Mouse (Mus musculus) right cerebral cortex, postnatal 14 days (tissue): ENCODE data around the gene Daam1.

Experiments
- DNase-seq: peaks from one replicate; pipeline ENCODE4 v3.0.0; 2022

Gene Daam1

GRCm38 (mm10) chr12:71865937-71866336 is 35.1 kb downstream of the Daam1 start:
- no peak for DNase-seq

- DNase-seq: no peak
Measured at GRCm38 (mm10) chr12:71867345-71868240, 36.7 kb downstream of the Daam1 start.

GRCm38 (mm10) chr12:71870644-71871043 is 39.8 kb downstream of the Daam1 start:
- peak; percentile 23 for DNase-seq

- DNase-seq: no peak
Measured at GRCm38 (mm10) chr12:71872330-71872729, 41.5 kb downstream of the Daam1 start.

GRCm38 (mm10) chr12:71874561-71874960 is 43.7 kb downstream of the Daam1 start:
- DNase-seq: no peak

- DNase-seq: no peak
Measured at GRCm38 (mm10) chr12:71874984-71875383, 44.1 kb downstream of the Daam1 start.

GRCm38 (mm10) chr12:71875761-71876489 is 45.0 kb downstream of the Daam1 start:
- no peak for DNase-seq

GRCm38 (mm10) chr12:71880987-71881386 is 50.1 kb downstream of the Daam1 start:
- no peak for DNase-seq

GRCm38 (mm10) chr12:71881477-71881876 is 50.6 kb downstream of the Daam1 start:
- DNase-seq: no peak

GRCm38 (mm10) chr12:71883066-71883711 is 52.3 kb downstream of the Daam1 start:
- DNase-seq: no peak

GRCm38 (mm10) chr12:71885170-71885574 is 54.3 kb downstream of the Daam1 start:
- DNase-seq: no peak

- DNase-seq: no peak
Measured at GRCm38 (mm10) chr12:71885717-71886116, 54.8 kb downstream of the Daam1 start.

GRCm38 (mm10) chr12:71886406-71886805 is 55.5 kb downstream of the Daam1 start:
- no peak for DNase-seq

- no peak for DNase-seq
Measured at GRCm38 (mm10) chr12:71886941-71887340, 56.1 kb downstream of the Daam1 start.

- no peak for DNase-seq
Measured at GRCm38 (mm10) chr12:71888370-71888769, 57.5 kb downstream of the Daam1 start.

GRCm38 (mm10) chr12:71889266-71889665 is 58.4 kb downstream of the Daam1 start:
- DNase-seq: no peak

GRCm38 (mm10) chr12:71890282-71890681 is 59.4 kb downstream of the Daam1 start:
- no peak for DNase-seq

GRCm38 (mm10) chr12:71891729-71892355 is 61.0 kb downstream of the Daam1 start:
- no peak for DNase-seq

GRCm38 (mm10) chr12:71892996-71893605 is 62.2 kb downstream of the Daam1 start:
- no peak for DNase-seq

- no peak for DNase-seq
Measured at GRCm38 (mm10) chr12:71898231-71898630, 67.4 kb downstream of the Daam1 start.

GRCm38 (mm10) chr12:71898666-71899520 is 68.0 kb downstream of the Daam1 start:
- no peak for DNase-seq

- DNase-seq: no peak
Measured at GRCm38 (mm10) chr12:71899566-71899965, 68.7 kb downstream of the Daam1 start.
